Mouse (Mus musculus): Measurements from ENCODE around the gene Scrt2.

DNA sequence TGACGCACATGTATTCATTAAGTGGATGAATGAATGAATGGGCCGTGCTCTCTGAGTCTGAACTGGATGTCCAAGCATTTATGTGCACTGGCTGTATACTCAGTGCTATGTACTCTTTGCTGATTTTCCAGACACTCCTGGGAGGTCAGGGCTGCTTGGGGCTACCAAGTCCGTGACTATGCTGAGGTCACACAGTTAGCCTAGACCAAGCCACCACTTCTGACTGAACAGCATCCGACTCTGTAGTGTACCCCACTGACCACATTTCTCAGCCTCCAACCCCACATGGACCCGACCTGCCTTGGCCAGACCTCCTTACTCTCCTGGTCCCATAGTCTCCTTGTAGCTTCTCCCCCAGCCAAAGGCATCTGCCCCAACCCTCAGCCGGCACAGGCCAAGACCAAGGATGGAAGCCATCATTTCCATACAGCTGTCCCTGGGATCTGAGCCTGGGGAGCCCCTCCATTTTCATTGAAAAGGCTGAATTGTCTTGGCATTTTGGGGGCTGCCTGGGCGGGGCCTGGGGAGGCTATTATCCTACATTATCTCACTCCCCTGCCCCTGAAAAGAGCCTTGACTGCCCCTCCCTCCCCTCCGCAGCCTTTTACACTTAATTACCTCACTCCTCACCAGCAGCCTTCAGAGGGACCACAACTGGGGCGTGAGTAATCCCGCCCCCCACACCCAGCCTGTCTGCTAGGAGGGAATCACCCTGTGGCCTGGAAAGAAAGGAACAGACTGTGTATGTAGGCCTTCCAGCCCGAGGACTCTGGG is 12.5 kb upstream of the Scrt2 start:
- no peak for TF ChIP-seq CTCF (IDR thresholded peaks at IDR 0.05; ENCODE audit: control insufficient read depth, insufficient read depth, insufficient replicate concordance, low read depth, low read length)
- TF ChIP-seq POLR2A (IDR thresholded peaks at IDR 0.05; ENCODE audit: control insufficient read depth, low read depth, low read length), result no peak
